Mouse (Mus musculus) mouse trophoblast stem cell (cell line): Measurements from ENCODE around the gene Gm20388.

Experiments used
- in situ Hi-C, 2 experiments: fragments of 300-500 bp; cut with MseI, MboI; formaldehyde crosslinking; loops; 2 replicates in 1 of 2; 3 replicates in 1 of 2; pipeline ENCODE4 v1.15.1; 2025

Gm20388 gene

GRCm38 (mm10) chr8:121358609-121359008 is 1448.0 kb downstream of the Gm20388 start:
- in situ Hi-C loops, result no loop called here

GRCm38 (mm10) chr8:121359131-121359981 is 1448.7 kb downstream of the Gm20388 start:
- in situ Hi-C loops, result no loop called here

GRCm38 (mm10) chr8:121360001-121360400 is 1449.4 kb downstream of the Gm20388 start:
- in situ Hi-C loops, result no loop called here

- in situ Hi-C loops, result no loop called here
Measured at GRCm38 (mm10) chr8:121361166-121361565, 1450.5 kb downstream of the Gm20388 start.

- in situ Hi-C loops, result no loop called here
Measured at GRCm38 (mm10) chr8:121364646-121365045, 1454.0 kb downstream of the Gm20388 start.

GRCm38 (mm10) chr8:121365150-121365549 is 1454.5 kb downstream of the Gm20388 start:
- in situ Hi-C loops, result no loop called here

GRCm38 (mm10) chr8:121366655-121367054 is 1456.0 kb downstream of the Gm20388 start:
- in situ Hi-C loops, result no loop called here

GRCm38 (mm10) chr8:121368799-121369198 is 1458.2 kb downstream of the Gm20388 start:
- in situ Hi-C loops, result no loop called here

GRCm38 (mm10) chr8:121369378-121369777 is 1458.7 kb downstream of the Gm20388 start:
- in situ Hi-C loops, result no loop called here

GRCm38 (mm10) chr8:121371287-121371686 is 1460.6 kb downstream of the Gm20388 start:
- in situ Hi-C loops, result no loop called here

- in situ Hi-C loops, result no loop called here
Measured at GRCm38 (mm10) chr8:121371911-121372638, 1461.4 kb downstream of the Gm20388 start.

- in situ Hi-C loops, result no loop called here
Measured at GRCm38 (mm10) chr8:121372639-121372986, 1462.0 kb downstream of the Gm20388 start.

- in situ Hi-C loops, result no loop called here
Measured at GRCm38 (mm10) chr8:121374284-121374683, 1463.6 kb downstream of the Gm20388 start.

GRCm38 (mm10) chr8:121374777-121375176 is 1464.1 kb downstream of the Gm20388 start:
- in situ Hi-C loops, result loop anchor here in 1 of 2 experiments (5.0 kb wide), 1 partner anchor 262 kb away; no protein-coding TSS in a partner anchor

GRCm38 (mm10) chr8:121376116-121376950 is 1465.7 kb downstream of the Gm20388 start:
- in situ Hi-C loops, result loop anchor here in 1 of 2 experiments (5.0 kb wide), 1 partner anchor 264 kb away; no protein-coding TSS in a partner anchor

GRCm38 (mm10) chr8:121377680-121378079 is 1467.0 kb downstream of the Gm20388 start:
- in situ Hi-C loops, result loop anchor here in 1 of 2 experiments (5.0 kb wide), 1 partner anchor 265 kb away; no protein-coding TSS in a partner anchor

GRCm38 (mm10) chr8:121379387-121379786 is 1468.7 kb downstream of the Gm20388 start:
- in situ Hi-C loops, result loop anchor here in 1 of 2 experiments (5.0 kb wide), 1 partner anchor 267 kb away; no protein-coding TSS in a partner anchor

- in situ Hi-C loops, result no loop called here
Measured at GRCm38 (mm10) chr8:121382583-121383241, 1472.1 kb downstream of the Gm20388 start.

- in situ Hi-C loops, result no loop called here
Measured at GRCm38 (mm10) chr8:121385540-121385939, 1474.9 kb downstream of the Gm20388 start.

- in situ Hi-C loops, result loop anchor here in 1 of 2 experiments (10.0 kb wide), 1 partner anchor 276 kb away; the partner anchor contains the start of gene Foxc2
Measured at GRCm38 (mm10) chr8:121390608-121391007, 1480.0 kb downstream of the Gm20388 start.

GRCm38 (mm10) chr8:121391254-121391653 is 1480.6 kb downstream of the Gm20388 start:
- in situ Hi-C loops, result loop anchor here in 1 of 2 experiments (10.0 kb wide), 1 partner anchor 276 kb away; the partner anchor contains the start of gene Foxc2
